Mouse (Mus musculus) brain, embryonic 14.5 days (tissue): Measurements from ENCODE around the gene Scn8a.

Experiments
- CTCF ChIP-seq: fragments of 200-500 bp; IDR thresholded peaks from 2 replicates; pipeline ENCODE4 v1.5.1; 2012; ENCODE audit warnings: inconsistent platforms, mild to moderate bottlenecking, moderate library complexity, borderline replicate concordance; ENCODE audit not compliant: insufficient read depth, insufficient read length; ENCODE audit errors: extremely low read depth
- POLR2A ChIP-seq: fragments of 200-500 bp; IDR thresholded peaks from 2 replicates; pipeline ENCODE4 v1.6.1; 2012; ENCODE audit warnings: mild to moderate bottlenecking, inconsistent platforms, borderline replicate concordance; ENCODE audit not compliant: poor library complexity, insufficient read depth, insufficient read length, severe bottlenecking; ENCODE audit errors: extremely low read depth

DNA sequence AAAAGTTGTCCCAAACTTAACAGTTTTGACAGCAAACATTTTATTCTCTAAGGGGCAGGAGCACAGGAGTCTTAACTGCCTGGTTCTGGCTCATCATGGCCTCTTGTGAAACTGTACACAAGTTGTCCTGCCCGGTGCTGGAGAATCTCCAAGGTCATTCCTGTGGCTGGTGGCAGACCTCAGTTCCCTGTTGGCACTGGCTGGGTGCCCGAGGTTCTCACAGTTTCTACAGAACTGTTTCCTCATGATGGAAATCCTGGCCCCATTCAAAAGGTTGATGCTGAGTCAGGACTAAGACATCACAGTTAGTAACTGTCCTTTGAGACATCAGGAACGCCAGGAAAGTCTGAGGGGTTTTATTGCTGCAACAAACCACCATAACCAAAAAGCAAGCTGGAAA, 217.3 kb downstream of the Scn8a start:
- TF ChIP-seq POLR2A (no peak), CTCF (no peak)
